Mouse (Mus musculus) embryo, embryonic 11 days (tissue): Measurements from ENCODE around the gene Vav3.

Experiments used
- DNase-seq: peaks from one replicate; pipeline ENCODE4 v3.0.0-alpha.2; 2015

Vav3 gene

DNA sequence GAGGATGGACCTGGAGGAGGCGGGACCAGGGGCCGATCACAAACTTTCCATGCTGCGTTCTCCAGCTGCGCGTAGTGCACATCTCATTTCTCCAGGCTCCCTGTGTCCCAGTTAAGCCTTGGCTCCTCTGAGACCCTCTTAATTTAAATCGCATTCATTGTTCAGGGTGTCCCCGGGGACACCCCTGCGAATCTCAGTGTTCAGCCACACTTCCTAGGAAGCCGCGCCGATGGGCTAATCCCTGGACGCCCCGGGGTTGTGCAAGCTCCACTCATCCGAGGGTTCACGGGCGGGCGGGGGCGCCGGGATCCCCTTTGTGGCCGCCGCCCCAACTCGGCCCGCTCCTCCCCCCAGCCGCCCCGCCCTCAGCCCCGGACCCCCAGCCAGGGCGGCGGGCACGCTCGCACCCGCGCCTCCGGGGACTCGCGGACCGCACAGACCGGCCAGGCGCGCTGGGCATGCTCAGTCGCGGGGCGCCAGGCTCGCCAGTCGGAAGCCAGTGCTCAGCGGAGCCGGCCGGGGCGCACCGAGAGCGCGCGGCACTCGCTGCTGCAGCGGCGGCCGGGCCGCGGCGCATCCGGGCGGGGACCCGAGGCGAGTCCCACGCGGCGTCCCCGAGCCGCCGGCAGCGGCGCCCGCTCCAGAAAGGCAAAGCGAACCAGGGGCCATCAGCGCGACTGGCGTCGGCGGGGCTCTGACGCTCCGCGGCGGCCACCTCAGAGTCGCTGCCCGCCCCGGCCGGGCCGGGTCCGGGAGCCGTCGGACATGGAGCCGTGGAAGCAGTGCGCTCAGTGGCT lies at the start of gene Vav3:
Vav3 (plus strand) TSS at position 380 of the 797 bp plus-strand sequence.
- peak; percentile 83 for DNase-seq

DNA sequence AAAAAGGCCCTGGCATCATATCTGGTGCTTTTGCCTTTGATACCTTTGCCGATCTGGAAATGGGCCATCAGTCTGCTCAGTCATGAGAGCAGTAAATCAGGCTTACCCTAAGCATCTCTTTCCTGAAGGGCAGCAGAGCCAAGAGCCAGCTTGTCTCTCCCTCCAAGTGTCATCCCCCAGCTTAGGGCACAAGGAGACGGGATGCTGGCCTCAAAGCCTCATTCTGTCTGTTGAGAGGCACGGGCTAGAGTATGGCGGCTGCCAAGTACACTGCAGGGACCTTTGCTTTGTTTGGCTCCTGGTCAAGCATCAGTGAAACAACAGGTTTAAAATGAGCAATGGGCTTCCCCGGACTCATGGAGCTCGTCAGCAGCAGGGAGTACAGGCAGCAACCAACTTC lies 41.6 kb upstream of the Vav3 start:
- DNase-seq = no peak

DNA sequence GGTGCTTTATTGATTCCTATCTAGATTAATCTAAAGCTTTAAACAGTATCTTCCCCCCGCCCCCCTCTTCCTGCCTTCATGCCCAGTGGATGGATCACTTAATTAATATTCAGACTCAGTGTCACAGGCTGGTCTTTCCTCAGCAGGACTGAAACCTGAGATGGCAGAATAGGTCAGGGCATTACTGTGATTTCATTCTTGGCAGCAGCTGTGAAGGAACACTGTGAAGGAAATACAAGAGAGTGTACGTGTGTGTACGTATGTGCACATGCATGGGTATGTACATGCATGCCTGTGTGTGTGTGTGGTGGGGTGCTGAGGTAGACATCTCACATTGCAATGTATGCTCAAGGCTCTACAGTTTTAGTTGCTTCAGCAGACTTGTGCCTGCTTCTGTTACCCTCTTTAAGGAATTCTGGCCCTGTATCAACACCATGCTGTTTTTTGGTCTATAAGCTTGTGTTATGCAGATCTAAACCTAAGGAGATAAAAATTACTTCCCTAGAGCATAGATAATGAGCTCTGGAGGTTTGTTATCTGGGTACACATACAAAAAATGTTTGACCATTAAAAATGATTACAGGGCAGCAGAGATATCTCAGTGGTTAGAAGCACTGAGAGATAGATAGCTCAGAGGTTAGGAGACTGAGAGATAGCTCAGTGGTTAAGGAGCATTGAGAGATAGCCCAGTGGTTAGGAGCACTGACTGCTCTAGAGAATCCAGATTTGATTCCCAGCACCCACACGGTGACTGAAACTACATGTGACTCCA lies 41.0 kb upstream of the Vav3 start:
- DNase-seq = peak; percentile 22

DNA sequence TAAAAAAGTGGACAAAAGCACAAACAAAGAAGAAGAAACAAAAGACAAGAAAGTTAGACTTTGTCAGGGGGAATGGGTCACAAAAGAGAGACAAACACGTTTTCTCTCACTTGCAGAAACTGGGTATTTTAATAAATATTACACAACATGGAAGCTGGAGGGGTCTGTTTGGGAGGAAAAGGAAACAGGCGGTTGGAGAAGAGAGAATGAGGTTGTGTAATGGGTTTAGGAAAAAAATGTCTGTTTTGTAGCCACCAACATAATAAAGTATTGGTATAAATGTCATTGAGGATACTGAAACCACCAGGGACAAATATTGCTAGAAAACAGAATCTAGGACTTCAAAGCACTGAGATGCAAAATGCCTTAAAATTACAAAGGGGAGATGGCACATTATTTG lies 38.4 kb upstream of the Vav3 start:
- DNase-seq = no peak

DNA sequence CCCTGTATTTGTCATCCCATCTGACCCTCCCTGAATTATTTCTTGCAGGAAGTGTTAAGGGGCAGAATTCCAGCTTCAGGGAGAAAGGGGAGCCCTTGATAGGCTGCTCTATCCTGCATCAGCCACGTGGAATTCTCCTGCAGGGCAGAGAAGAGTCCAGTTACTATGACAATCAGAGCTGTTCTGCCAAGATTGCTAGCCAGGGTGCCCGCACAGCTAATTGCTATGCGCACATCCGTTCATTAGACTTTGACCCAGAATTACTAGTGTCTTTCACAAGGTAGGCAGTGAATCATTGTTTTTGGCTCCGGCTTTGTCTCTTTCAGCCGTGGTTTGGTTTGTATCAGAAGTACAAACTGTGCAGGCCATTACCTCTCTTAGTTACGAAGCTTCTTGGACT lies 33.0 kb upstream of the Vav3 start:
- DNase-seq = no peak

DNA sequence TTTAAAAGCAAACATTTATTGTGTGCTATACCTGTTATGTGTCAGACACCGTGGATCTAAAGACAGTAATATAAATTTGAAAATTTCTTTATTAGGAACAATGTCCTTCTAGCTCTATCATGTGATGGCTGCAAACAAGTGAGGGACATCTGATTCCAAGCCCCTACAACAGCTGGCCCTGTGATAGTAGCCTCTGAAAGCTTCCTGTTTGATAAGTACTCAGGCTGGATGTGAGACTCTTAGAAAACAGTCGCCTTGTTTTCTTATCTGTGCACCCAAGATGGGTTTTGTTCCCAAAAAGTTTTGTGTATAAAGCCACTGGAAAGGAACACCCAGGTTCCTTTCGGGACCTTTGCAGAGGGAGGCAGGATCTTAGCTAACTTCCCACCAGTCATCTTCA lies 32.0 kb upstream of the Vav3 start:
- no peak for DNase-seq

DNA sequence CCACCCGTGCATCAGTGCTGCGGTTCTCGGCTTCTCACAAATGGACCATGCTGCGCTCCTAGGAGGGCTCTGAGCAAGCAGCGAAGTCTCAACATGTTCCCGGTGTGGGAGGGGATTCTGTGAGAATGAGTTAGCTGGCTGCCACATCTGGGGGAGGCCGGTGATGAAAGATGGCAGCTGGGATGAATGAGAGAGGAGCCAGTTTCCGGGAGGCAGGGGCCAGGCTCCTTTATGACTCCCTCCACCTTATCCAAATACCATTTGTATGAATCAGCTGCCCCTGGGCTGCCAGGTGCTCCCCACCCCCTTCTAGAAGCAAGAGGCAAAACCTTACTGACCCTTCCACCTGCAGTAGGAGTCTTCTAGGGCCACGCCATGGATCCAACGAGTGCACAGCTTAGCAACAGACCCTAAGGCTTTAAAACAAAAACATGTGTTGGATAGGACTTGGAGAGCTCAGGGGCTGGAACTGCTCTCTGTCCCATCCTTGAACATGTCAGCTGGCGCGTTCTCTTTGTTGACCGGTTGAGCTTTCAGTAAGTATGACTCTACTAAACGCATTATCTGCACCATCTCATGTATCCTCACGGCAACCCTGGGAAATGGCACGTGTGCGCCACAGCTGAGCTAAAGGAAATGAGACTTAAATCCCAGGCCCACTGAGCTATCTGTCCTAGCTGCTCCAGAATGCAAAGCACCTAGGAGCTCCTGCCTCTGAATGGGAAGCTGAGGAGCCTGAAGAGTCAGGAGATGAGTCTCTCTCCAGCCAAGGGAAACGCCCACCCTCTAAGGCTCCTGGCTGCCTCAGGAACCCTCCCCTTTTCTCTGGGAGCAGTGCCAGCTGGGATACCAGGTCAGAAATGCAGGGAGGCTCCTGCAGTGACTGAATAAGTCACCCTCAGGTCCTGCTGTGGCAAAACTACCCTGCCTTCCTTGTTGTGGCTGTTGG lies 30.9 kb upstream of the Vav3 start:
- peak; percentile 24 for DNase-seq

DNA sequence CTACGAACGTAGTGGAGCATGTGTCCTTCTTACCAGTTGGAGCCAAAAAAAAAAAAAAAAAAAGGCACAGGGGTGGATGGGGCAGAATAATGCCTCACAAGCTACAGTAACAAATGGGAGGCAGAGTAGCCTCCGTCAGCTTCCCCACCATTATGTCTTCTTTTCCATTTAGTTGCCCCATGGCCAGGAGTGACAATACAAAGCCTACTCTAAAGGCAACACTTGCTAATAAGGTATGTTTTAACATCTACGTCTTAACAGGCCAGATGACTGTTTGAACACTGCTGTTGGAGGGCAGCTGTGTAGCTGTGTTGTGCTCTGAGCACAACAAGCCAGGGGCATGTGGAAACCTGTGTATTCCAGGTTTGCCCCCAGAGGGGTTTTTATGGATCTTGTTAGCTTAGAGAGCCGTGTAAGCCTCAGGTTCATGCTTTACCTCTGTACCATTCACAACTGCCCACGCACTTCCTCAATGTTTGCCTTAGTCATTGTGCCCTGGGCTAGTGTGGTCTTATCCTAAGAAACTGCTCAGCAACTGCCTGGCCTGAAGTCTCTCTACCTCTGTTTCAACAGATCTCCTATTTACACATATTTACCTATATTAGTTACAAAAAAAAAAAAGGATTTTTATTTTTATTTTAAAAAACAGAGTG lies 29.2 kb upstream of the Vav3 start:
- DNase-seq = no peak

DNA sequence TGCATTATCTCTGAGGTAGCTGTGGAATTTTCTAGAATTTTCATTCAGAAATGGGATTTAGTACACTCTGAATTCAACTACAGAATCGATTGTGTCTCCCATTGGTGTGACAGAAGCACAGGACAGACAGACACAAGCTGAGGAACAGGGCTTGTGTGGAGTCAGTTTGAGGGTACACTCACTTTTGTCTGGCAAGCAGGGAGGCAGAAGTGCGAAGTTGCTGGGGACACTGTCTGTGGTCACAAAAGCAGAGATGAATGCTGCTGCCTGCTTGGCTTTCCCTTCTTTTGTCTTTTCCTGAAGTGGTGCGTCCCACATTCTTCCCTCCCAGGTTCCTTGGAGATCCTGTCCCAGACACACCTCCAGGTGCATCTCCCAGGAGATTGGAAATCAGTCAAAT lies 28.6 kb upstream of the Vav3 start:
- no peak for DNase-seq

DNA sequence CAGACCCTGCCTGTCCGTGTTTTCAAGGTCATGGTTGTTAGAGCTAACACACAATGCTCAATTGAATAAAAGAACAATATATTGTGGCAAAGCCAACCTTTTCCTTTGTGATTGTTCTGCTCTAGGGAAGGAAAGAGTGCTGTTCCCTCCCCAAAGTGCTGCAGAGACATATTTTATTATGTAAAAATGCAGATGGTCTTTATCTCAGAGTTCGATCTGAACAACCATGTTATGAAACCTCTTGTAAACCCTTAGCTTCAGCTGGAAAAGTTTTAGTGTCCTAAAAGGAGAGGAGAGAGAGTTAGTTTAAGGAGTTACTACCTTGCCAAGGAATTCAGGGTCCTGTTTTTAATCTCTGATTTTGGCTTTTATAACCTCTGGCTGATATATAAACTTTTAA lies 27.0 kb upstream of the Vav3 start:
- no peak for DNase-seq

DNA sequence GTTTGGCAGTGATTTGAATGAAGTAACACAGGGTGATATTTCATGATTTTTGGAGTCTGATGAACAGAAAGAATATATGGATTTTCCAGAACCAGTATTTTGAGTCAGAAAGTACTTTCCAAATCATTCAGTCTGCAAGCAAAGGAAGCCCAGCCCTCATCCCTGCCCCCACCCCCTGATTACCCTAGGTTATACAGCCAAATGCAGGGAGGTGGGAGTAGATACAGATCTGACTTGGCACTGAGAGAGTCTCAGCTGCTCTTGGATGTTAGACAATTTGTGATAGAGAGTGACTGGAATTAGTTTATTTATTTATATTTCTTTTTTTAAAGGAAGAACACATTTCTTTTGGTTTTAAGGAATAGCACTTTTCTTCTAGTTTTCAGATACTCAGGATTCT lies 18.2 kb upstream of the Vav3 start:
- no peak for DNase-seq

DNA sequence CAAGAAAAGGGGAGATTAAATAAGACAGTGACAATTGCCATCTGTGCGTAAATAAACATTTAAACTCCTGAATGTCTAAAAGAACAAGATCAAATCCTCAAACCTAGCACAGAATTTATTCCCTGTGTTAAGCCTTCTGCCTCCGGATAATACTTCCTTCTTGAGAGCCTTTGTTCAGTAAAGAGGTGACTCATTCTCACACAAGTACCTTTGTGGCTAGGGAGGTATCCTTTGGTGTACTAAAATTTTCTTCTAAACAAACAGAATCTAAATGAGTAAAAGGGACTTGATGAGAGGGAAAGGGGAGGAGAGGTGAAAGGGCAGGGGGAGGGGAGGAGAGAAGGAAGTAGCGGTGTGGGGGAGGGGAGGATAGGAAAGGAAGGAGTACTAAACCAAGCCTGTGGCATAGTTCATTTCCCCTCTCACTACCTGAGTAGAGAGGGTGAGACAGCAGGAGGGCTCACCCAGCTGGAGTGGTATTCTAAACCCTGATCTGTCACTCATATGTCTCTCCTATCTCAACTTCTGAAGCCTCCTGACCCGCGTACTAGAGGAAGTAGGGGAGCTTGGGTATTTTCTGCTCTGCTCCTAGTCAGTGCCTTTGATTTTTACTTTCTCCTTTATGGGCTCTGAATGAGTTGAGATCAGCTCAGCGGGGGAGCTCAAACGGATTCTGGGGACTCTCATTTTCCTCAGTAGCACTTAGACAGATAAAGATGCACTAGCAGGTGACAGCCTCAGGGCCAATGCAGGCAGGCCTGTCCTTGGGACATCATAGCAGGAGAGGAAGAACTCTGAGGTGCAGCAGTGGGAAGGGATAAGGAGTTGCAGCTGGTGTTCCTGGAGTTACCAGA lies 16.8 kb upstream of the Vav3 start:
- DNase-seq = no peak

DNA sequence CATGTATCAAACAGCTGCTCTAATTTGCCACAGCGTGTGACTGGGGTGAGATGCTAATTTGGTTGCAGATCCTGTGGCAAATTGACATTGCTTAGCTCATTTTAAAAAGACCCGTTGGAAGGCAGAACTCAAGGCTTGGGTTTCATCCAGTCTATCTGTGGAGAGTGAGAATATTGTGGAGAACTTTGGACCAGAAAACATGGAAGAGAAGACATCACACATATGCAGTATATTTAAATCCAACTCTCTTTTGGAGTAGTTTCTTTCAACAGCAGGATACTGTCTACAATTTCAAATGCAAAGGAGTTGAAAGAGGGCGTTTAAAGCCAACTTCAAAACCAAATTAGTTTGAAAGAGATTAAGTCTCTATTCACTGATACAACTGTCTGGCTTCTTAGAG lies 13.3 kb upstream of the Vav3 start:
- DNase-seq = no peak

DNA sequence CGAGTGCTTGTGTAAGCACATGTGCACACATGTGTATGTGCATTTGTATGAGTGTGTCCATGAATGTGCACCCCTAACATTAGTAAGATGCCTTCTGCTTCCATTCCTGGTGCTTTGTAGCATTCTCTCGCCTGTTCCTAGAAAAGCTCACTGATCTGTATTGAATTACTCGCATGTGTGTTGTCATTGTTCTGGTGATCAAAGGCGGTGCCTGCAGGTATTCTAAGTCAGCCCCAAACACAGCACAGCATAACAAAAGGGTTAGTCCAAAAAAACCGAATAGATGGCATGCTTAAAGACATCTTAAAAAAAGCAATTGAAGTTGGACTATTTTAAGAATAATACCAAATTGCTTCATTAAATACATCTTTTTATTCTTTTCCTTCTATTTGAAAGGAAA lies 7.7 kb upstream of the Vav3 start:
- DNase-seq = no peak

DNA sequence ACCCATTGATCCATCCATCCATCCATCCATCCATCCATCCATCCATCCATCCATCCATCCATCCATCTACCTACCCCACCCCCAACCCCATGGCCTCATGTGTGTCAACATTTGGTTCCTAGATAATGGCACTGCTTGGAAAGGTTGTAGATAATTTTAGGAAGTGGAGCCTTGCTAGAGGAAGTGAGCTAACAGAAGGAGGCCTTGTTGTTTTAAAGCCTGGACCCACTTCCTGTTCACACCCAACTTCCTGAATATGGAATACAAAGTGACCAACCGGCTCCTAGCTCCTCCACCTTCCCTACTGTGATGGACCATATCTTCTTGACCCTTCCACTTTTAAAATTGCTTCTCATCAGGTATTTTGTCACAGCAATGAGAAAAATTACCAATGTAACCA lies 5.0 kb upstream of the Vav3 start:
- no peak for DNase-seq

DNA sequence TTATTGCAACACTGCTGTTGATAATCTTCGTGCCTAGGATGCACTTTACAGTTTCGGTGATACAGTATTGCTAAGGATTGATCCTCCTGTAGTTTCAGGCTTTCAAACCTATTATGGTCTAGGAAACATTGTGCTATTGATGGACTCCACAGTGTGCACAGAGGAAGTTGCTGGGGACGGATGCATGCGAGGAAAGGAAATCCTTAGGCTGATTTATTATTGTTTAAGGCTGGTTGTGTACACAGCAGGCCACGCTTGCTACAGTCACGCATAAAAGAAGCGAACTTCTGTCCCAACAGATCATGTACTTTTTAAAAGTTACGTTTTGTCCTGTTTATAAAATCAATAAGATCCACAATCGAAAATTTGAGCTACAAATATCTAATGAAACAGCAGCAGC lies 1.2 kb upstream of the Vav3 start:
- DNase-seq = no peak

DNA sequence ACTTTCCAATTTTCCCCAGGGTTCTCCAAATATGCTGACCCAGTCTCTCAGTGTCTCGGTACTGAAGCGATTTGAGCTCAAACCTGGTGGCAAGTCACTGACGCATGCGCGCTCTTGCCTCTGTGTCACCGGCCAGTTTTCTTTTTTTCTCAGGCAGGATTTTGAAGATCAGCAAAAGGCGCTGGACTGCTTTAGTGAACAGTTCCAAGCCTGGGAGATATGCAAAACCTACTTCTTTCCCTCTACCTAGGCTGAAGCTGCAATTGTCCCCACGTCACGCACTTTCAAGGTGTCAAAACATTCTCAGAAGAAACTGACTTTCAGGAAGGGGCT lies 546 bp upstream of the Vav3 start:
- DNase-seq = peak; percentile 86

DNA sequence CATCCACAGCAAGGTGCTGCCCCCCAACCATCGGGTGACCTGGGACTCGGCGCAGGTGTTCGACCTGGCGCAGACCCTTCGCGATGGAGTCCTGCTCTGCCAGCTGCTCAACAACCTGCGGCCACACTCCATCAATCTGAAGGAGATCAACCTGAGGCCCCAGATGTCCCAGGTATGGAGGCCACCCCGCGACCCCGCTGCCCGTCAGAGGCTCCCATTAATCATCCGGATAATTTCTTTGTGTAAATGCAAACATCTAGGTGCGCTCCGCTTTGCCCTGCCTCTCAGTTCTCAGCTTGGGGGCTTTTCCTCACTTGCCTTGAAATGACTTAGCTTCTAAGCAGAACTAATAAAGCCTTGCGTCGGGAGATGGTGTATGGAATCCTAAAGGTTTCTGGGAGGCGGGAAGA lies 623 bp downstream of the Vav3 start:
- no peak for DNase-seq

DNA sequence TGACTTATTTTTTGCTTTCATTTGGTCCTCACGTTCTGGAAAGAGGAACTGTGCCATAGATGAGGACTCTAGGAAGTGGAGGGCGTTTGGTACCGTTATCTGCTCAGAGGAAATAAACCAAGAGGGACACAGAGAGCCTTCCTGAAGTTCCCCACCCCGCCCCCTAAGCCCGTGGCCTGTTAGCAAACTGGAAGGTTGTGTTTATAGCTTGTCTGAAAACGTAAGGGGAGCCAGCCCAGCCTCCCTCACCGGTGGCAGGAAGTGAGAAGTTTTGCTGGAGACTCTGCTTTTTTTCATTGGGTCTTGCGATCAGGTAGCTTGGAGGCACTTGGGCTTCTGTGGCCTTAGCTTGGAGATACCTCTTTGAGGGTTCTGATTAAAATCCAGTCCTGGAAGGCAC lies 1.2 kb downstream of the Vav3 start:
- peak; percentile 50 for DNase-seq

DNA sequence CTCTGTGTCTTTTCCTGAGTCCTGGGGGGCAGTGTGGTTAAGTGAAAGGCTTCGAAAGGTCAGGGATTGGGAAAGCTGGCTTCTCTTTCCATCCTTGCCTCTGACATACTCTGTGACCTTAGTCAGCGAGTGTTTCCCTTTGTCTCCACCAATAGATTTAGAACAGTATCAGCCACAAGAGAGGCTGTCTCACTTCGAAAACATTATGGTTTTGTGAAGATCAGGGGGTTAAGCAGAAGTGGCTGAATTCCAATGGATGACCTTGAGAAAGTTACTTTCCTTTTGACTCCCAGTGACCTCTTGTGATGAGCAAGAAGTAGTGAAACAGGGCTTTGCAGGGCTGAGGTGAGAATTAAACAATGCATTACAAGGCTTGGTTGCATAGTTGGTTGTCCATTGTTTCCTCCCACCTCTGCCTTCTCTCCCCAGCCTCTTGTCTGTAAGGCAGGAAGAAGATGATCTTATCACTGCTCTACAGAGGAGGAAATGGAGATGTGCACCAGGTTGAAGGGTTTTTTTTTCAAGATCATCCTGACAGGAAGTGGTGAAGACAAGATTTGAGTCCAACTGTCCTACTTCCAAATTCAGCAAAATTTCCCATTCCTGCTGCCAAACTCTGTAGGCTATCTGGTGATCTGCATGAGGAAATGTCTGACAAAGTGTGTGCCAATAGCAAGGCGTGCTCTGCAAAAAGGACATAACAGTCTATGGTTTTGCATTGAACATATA lies 11.7 kb downstream of the Vav3 start:
- DNase-seq = no peak

DNA sequence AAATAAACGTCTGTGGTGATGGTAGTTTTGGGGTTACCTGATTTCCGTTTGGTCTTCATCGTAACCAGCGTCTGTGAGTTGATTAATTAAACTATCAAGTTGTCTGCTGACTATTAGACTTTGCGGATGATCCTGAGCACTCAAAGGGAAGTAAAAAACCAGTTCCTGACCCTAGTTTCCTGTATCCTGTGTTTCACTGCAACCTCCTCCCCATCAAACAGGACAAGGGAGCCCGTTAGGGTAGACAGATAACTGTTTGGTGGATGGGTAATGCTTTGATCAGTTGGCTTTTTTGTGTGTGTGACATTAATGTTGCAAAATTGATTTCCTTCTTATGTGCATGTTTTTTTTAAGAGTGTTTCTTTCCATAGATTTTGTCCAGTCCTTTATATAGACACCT lies 12.2 kb downstream of the Vav3 start:
- DNase-seq = no peak
